Mouse (Mus musculus) brain, embryonic 14.5 days (tissue): ENCODE results near the gene Spred2.

ENCODE experiments used
- CTCF ChIP-seq: fragments of 200-500 bp; IDR thresholded peaks from 2 replicates; pipeline ENCODE4 v1.5.1; 2012; ENCODE audit warnings: inconsistent platforms, mild to moderate bottlenecking, moderate library complexity, borderline replicate concordance; ENCODE audit not compliant: insufficient read depth, insufficient read length; ENCODE audit errors: extremely low read depth
- POLR2A ChIP-seq: fragments of 200-500 bp; IDR thresholded peaks from 2 replicates; pipeline ENCODE4 v1.6.1; 2012; ENCODE audit warnings: mild to moderate bottlenecking, inconsistent platforms, borderline replicate concordance; ENCODE audit not compliant: poor library complexity, insufficient read depth, insufficient read length, severe bottlenecking; ENCODE audit errors: extremely low read depth

- TF ChIP-seq CTCF (no peak), POLR2A (no peak)
Measured at GRCm38 (mm10) chr11:19955069-19955468, 30.9 kb downstream of the Spred2 start.
